Mouse (Mus musculus) neural tube, embryonic 10.5 days (tissue): ENCODE measurements around the gene Zc3h18.

Source experiments
- DNase-seq: peaks from one replicate; pipeline ENCODE4 v3.0.0-alpha.2; 2017; ENCODE audit warnings: low spot score; ENCODE audit errors: extremely low spot score

Zc3h18 gene

GRCm38 (mm10) chr8:122376365-122377231, at the start of gene Zc3h18:
Zc3h18 (plus strand) TSS chr8:122376609.
- DNase-seq: peak; percentile 100

- no peak for DNase-seq
Measured at GRCm38 (mm10) chr8:122329072-122329471, 47.3 kb upstream of the Zc3h18 start.

GRCm38 (mm10) chr8:122329553-122330239, 46.7 kb upstream of the Zc3h18 start:
- DNase-seq: no peak

GRCm38 (mm10) chr8:122330446-122331133, 45.8 kb upstream of the Zc3h18 start:
- DNase-seq: no peak

GRCm38 (mm10) chr8:122331134-122331523, 45.3 kb upstream of the Zc3h18 start:
- DNase-seq: no peak

- peak; percentile 90 for DNase-seq
Measured at GRCm38 (mm10) chr8:122332753-122333506, 43.5 kb upstream of the Zc3h18 start.

GRCm38 (mm10) chr8:122333531-122333930, 42.9 kb upstream of the Zc3h18 start:
- no peak for DNase-seq

GRCm38 (mm10) chr8:122334791-122335490, 41.5 kb upstream of the Zc3h18 start:
- no peak for DNase-seq

- DNase-seq: peak; percentile 55
Measured at GRCm38 (mm10) chr8:122335638-122336250, 40.7 kb upstream of the Zc3h18 start.

- peak; percentile 79 for DNase-seq
Measured at GRCm38 (mm10) chr8:122336251-122336910, 40.0 kb upstream of the Zc3h18 start.

- DNase-seq: no peak
Measured at GRCm38 (mm10) chr8:122338852-122339251, 37.6 kb upstream of the Zc3h18 start.

- no peak for DNase-seq
Measured at GRCm38 (mm10) chr8:122340761-122341160, 35.6 kb upstream of the Zc3h18 start.

GRCm38 (mm10) chr8:122341790-122342189, 34.6 kb upstream of the Zc3h18 start:
- no peak for DNase-seq

GRCm38 (mm10) chr8:122342362-122342761, 34.0 kb upstream of the Zc3h18 start:
- DNase-seq: no peak

- DNase-seq: no peak
Measured at GRCm38 (mm10) chr8:122342806-122343209, 33.6 kb upstream of the Zc3h18 start.

GRCm38 (mm10) chr8:122343341-122343740, 33.1 kb upstream of the Zc3h18 start:
- no peak for DNase-seq

- no peak for DNase-seq
Measured at GRCm38 (mm10) chr8:122343758-122344157, 32.7 kb upstream of the Zc3h18 start.

GRCm38 (mm10) chr8:122344219-122344618, 32.2 kb upstream of the Zc3h18 start:
- no peak for DNase-seq
